ENCODE assay signal across 20 mouse cellular contexts in genomic region chr5:9912936-9913335, GRCm38 (mm10).
A peak's percentile ranks its signal among the peaks of the same experiment; 100 is the strongest.
DNase-seq lines count a peak whose midpoint lies in the region; ATAC-seq lines count a peak whose summit lies in the region.
"Had no signal": no experiment of that assay in that cellular context is flagged by ENCODE, and none has a peak within 500 bp of the region (broad histone marks: within the 10 kb centered on the region; RNA-seq: fewer than 3 reads in every experiment).

No protein-coding gene starts in this region.

- ATAC-seq in forebrain, embryonic 13.5 days = peak; percentile 49; the same call in 1 of the 2 replicates
- no peak for ATAC-seq in forebrain, embryonic 11.5 days (replicated peaks; ENCODE audit: low FRiP score)
- ATAC-seq: intestine, embryonic 16.5 days had no signal

- no peaks in the 10 kb centered on the region for H3K27me3 ChIP-seq in forebrain, embryonic 13.5 days
- H3K27me3 ChIP-seq in forebrain, embryonic 11.5 days (ENCODE audit: control insufficient read depth, insufficient read depth, low read length) = no peaks in the 10 kb centered on the region
- H3K27me3 ChIP-seq: embryonic facial prominence, embryonic 15.5 days; heart, embryonic 13.5 days; hindbrain, embryonic 15.5 days had no signal

- H3K9ac ChIP-seq in forebrain, embryonic 13.5 days = no peak overlapping the region
- H3K9ac ChIP-seq in forebrain, embryonic 11.5 days (ENCODE audit: low read length) = no peak overlapping the region
- H3K9ac ChIP-seq: embryonic facial prominence, embryonic 15.5 days; heart, embryonic 13.5 days; hindbrain, embryonic 15.5 days had no signal

- 63% methylated on average over 3 of the region's 3 CpGs for WGBS in forebrain, embryonic 13.5 days
- 63% methylated on average over 3 of the region's 3 CpGs for WGBS in forebrain, embryonic 11.5 days

- no peak overlapping the region for H3K4me2 ChIP-seq in forebrain, embryonic 13.5 days
- H3K4me2 ChIP-seq in forebrain, embryonic 11.5 days (ENCODE audit: low read depth, low read length, severe bottlenecking) = no peak overlapping the region
- H3K4me2 ChIP-seq: embryonic facial prominence, embryonic 15.5 days; heart, embryonic 13.5 days; hindbrain, embryonic 15.5 days had no signal

- peaks cover 2% of the 10 kb centered on the region for H3K4me1 ChIP-seq in forebrain, embryonic 13.5 days
- no peaks in the 10 kb centered on the region for H3K4me1 ChIP-seq in forebrain, embryonic 11.5 days (replicated peaks; ENCODE audit: control insufficient read depth, insufficient read depth, low read length)
- H3K4me1 ChIP-seq: embryonic facial prominence, embryonic 15.5 days; heart, embryonic 13.5 days; hindbrain, embryonic 15.5 days had no signal

- no peak overlapping the region for H3K4me3 ChIP-seq in forebrain, embryonic 13.5 days
- no peak overlapping the region for H3K4me3 ChIP-seq in forebrain, embryonic 11.5 days (ENCODE audit: low read depth, low read length)
- H3K4me3 ChIP-seq: embryonic facial prominence, embryonic 15.5 days; erythroblast, embryonic 14.5 days; gastrocnemius, adult 2 months; heart, embryonic 13.5 days; hindbrain, embryonic 15.5 days had no signal

- DNase-seq in forebrain, embryonic 11.5 days (ENCODE audit: low spot score) = no peak
- peak; percentile 5 to 26 for DNase-seq in frontal cortex, adult 2 months (ENCODE audit: extremely low spot score in 1 of 2, low spot score in 1 of 2)
- DNase-seq in frontal cortex, postnatal 10 days (ENCODE audit: low spot score in 2 of 2) = no peak
- DNase-seq in right cerebral cortex, postnatal 10 days (ENCODE audit: low spot score in 2 of 2) = peak; percentile 19 to 41
- DNase-seq in right cerebral cortex, postnatal 25 days = no peak
- DNase-seq in adrenal gland, adult (ENCODE audit: inconsistent age in 2 of 2, low spot score in 1 of 2) = no peak
- DNase-seq: adrenal gland, postnatal 14 days; B cell, adult 2 months; cerebellum, adult 8-10 months; cerebellum, postnatal 14 days; embryo, embryonic 11 days; gastrocnemius, adult 2 months; gastrocnemius, postnatal 25 days; heart, postnatal 36 days had no signal

- H3K36me3 ChIP-seq in forebrain, embryonic 13.5 days (ENCODE audit: poor library complexity, severe bottlenecking) = no peaks in the 10 kb centered on the region
- H3K36me3 ChIP-seq in forebrain, embryonic 11.5 days (ENCODE audit: control insufficient read depth, insufficient read depth, low read length) = no peaks in the 10 kb centered on the region
- H3K36me3 ChIP-seq: embryonic facial prominence, embryonic 15.5 days; heart, embryonic 13.5 days; hindbrain, embryonic 15.5 days had no signal

- H3K27ac ChIP-seq in forebrain, embryonic 13.5 days = no peak overlapping the region
- H3K27ac ChIP-seq in forebrain, embryonic 11.5 days (ENCODE audit: low read depth, low read length) = no peak overlapping the region
- H3K27ac ChIP-seq: embryonic facial prominence, embryonic 15.5 days; gastrocnemius, adult 2 months; heart, embryonic 13.5 days; hindbrain, embryonic 15.5 days had no signal

- no peaks in the 10 kb centered on the region for H3K9me3 ChIP-seq in forebrain, embryonic 13.5 days (replicated peaks)
- no peaks in the 10 kb centered on the region for H3K9me3 ChIP-seq in forebrain, embryonic 11.5 days (ENCODE audit: control insufficient read depth, low read length)
- H3K9me3 ChIP-seq: embryonic facial prominence, embryonic 15.5 days; heart, embryonic 13.5 days; hindbrain, embryonic 15.5 days had no signal

Comparison
In these comparisons a context has a peak if more than half of its experiments do, and no peak if none do; other contexts are left out.
1. DNase-seq: peak in frontal cortex, adult 2 months (2 of 2) and right cerebral cortex, postnatal 10 days (2 of 2); none in forebrain, embryonic 11.5 days (single experiment), frontal cortex, postnatal 10 days (0 of 2), right cerebral cortex, postnatal 25 days (single experiment) and adrenal gland, adult (0 of 2).